Mouse (Mus musculus): ENCODE data around the gene Ascc1.

- TF ChIP-seq CTCF (IDR thresholded peaks at IDR 0.05; ENCODE audit: borderline replicate concordance, insufficient read depth, low read depth, low read length) = no peak
- TF ChIP-seq POLR2A (IDR thresholded peaks at IDR 0.05; ENCODE audit: borderline replicate concordance, insufficient read depth, low read length) = no peak
Observed at GRCm38 (mm10) chr10:60097774-60098173, 95.2 kb downstream of the Ascc1 start.
